Mouse (Mus musculus) testis, adult 2 months (tissue): ENCODE data around the gene Med21.

Experiments used
- CTCF ChIP-seq: fragments of 200-500 bp; IDR thresholded peaks from 2 replicates; pipeline ENCODE4 v1.5.1; 2012; ENCODE audit warnings: low read depth, mild to moderate bottlenecking, inconsistent platforms, low read length, moderate library complexity; ENCODE audit not compliant: control insufficient read depth, insufficient read depth, insufficient replicate concordance
- POLR2A ChIP-seq: fragments of 200-500 bp; IDR thresholded peaks from 2 replicates; pipeline ENCODE4 v1.6.1; 2012; ENCODE audit warnings: low read depth, mild to moderate bottlenecking, inconsistent platforms, low read length, moderate library complexity; ENCODE audit not compliant: control insufficient read depth

DNA sequence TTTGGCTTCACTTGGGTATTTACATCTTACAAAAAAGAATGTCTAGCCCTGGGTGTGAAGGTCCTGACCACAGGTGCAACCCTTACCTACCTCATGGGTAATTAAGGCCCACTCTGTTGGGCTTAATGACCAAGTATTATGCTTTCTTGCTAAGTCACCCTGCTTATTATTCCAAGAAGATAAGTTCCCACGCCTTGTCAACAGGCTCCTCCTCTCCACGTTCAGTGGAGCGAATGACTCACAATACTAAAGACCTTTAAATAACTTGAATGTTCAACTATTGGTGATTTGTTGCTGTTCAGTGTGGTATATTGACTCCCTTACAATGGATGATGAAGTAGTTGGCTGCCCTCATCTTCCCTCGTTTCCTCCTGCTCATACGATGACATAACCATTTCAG is 55.4 kb downstream of the Med21 start:
- TF ChIP-seq CTCF: no peak
- no peak for TF ChIP-seq POLR2A
